Mouse (Mus musculus): Measurements from ENCODE around the gene Bcl2l1.

Gene Bcl2l1

DNA sequence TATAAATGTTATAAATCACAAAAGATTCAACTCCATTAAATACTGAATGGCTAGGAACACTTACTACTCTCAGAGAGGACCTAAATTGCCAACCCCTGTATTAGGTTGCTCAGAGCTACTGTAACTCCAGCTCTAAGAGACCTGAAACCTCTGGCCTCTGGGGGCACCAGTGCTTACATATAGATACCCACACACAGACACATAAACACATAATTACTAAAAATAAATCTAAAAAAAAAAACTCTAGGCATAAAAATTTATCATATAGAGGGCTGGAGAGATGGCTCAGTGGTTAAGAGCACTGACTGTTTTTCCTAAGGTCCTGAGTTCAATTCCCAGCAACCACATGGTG is 30.8 kb downstream of the Bcl2l1 start:
- no peak for DNase-seq

DNA sequence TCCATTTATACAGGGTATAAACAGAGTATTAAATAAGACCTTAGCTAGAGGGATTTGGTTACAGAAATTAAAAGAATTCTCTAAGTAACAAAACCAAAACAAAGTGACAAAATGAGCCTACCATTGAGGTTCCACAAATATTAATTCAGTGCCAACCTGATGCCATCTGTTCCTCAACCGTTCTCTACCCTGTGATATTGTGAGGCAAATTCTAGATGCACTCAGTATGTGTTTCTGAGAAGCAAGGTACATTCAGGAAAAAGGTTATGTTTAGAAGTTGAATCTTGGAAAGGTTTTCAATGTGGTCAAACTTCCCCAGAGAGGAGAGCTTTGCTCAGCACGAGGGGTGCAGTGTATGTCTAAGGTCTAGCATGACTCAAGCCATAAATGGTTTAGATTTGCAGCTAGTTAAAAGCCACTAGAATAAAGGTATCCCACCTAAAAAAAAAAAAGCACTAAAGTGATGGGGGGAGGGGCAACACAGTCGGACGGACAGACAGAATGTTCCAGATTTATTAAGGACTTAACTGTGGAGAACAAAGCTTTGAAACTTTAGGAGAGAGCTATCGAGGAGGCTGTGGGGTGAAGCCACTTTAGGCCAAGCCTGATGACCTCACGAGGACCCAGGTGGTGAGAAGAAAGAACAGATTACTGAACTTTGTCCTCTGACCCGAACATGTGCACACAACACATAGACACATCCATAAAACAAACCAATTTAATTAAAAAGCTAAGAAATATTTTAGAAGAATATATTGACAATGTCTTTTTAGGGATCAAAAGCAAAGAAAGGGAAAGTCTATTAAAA is 31.4 kb downstream of the Bcl2l1 start:
- no peak for DNase-seq

DNA sequence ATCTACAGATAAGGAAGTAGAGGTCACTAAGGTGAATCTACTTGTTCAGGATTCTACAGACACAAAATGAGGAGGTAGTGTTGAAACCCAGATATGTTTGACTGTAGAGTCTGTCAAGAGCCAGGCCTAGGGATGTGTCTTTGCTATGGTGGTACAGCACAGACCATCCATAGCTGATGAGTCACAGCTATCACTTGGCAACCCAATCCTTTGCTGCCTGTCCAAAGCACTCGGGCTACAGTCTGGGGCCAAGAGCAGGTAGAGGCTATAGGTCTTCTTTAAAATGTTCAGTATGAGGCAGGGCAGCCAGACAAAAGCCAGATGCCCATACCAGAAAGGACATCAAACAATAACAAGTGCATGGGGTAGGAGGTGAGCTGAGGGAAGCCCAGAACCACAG is 33.9 kb downstream of the Bcl2l1 start:
- no peak for DNase-seq

DNA sequence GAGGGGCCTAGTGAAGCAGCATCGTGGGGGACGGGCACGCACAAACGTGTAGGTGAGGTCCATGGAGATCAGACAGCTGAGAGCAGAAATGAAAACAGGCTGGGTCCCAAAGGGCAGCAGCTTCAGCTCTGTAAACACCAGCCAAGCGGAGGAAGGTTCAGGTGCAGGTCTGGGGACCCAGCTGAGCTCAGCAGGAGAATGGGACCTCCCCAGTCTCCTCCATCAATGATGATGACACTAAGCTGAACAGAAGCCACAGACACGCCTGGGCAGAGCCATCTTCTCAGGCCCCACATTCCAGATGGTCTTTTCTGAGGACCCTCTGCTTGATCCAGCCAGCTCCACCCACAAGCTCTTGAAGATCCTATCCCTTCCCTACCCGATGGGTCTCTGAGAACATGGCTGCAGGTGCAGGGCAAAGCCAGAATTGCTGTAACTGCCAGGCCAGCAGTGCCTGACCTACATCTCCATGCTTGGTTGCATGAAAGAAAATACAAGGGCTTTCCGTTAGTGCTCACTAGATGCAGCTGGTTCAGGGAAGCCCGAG is 37.2 kb downstream of the Bcl2l1 start:
- DNase-seq: peak; percentile 44 to 49

DNA sequence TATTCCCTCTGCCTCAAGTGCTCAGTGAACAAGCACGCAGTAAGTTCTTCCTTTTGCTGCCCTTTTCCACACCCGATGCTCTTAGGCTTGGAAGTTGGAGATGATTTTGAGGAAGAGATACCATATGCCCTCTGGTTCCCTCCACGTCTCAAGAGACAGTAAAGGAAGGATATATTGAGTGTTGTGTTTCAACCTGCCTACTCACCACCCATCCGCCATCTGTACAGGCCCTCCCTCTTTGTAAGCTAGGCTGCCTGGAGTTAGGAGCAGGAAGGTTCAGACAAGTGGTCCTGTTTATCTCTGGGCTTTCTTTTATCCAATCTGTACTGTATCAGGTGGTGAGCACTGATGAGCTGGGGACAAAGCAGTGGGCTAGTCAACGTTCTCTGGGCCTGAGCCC is 38.1 kb downstream of the Bcl2l1 start:
- DNase-seq: no peak

DNA sequence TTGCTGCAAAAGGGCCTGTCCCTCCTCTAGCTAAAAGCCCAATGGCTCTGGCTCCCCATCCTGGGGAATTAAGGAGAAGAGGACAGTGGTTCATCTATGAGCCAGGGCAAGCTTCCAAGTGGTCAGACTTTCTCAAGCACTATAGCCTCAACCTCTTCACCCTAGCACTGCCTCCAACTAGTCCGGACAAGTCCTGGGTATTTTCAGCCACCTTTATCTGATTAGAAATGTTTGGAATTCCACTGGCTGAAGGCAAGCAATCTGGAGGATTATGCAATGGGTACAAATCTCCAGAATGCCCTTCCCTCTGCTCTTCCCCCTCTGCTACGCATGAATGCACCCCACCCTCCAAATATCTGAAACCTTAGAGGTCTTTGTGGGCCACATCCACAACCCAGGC is 39.1 kb downstream of the Bcl2l1 start:
- DNase-seq: peak; percentile 70 to 90

DNA sequence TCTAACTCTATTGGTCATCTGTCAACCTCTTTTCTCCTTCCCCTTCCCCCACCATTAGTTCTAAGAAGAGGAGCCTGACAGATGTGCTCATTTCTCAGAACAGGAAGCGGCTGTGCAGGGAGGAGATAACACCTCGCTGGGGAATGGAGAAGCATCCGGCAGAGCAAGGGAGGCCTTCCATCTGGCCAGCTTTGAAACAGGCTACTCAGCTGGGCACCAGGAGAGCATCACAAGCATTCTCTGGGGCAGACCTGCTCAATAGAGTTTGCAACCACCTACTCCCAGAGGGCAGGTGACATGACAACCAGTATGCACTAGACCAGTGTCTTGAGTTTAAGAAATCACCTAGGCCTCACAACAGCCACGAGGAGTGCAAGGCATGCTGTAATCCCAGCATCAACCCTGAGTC is 41.9 kb downstream of the Bcl2l1 start:
- peak; percentile 45 to 56 for DNase-seq

DNA sequence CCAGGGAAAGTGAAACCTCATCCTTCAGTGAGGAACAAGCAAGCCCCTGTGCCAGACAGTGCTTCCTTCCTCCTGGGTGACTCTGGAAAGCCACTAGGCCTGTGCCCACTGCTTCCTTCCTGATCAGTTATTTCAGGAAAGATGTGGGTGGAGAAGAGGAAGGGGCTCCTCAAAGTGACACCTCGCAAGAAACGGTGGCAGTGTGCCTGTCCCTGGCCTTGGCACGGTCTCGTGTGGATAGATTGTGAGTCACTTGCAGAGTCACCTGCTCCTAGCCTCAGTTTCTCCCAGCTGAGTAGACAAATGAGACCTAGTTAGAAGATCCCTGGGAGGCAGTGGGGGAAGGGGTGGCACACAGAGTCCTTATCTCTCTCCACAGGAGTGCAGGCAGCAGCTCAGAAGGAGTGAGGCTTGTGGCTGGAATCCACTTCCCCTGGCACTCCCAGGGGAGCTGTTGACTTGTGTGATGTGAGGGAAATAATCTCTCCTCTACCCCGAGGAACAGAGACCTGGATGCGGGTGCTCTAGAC is 42.6 kb downstream of the Bcl2l1 start:
- peak; percentile 47 to 70 for DNase-seq

DNA sequence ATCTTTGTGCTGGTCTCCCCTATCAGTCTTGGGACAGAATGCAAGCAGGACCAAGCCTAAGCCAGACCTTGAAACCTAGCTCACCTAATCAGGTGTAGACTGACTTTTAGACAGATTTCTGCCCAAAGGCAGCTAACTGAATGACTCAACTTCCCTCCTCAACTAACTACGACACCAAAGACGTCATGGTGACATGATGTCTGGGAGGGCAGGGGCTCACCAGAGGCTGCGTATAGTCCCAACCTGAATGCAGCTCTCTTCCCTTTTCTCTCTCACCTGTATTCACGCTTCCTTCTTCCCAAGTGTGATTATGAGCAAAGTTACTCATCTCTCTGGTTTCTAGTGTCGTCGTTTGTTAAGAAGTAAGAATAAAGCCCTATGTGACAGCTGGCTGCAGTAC is 44.0 kb downstream of the Bcl2l1 start:
- no peak for DNase-seq

DNA sequence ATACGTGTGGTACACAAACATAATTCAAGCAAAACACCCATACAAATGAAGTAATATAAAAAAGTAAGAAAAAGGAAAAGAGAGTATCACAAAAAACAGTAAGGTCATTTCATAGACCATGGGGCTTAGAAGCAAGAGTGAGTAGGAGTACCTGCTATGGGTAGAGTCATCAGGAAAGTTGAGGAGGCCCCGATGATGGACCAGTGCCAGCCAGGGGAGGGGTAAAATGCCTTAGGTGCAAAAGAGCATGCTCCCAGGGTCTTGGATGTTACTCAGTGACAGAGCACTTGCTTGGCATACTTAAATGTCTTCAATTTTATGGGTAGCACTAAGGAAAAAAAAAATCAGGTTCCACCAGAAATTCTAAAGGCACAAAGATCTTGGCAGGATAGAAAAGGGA is 44.4 kb downstream of the Bcl2l1 start:
- DNase-seq: peak; percentile 78 to 82

DNA sequence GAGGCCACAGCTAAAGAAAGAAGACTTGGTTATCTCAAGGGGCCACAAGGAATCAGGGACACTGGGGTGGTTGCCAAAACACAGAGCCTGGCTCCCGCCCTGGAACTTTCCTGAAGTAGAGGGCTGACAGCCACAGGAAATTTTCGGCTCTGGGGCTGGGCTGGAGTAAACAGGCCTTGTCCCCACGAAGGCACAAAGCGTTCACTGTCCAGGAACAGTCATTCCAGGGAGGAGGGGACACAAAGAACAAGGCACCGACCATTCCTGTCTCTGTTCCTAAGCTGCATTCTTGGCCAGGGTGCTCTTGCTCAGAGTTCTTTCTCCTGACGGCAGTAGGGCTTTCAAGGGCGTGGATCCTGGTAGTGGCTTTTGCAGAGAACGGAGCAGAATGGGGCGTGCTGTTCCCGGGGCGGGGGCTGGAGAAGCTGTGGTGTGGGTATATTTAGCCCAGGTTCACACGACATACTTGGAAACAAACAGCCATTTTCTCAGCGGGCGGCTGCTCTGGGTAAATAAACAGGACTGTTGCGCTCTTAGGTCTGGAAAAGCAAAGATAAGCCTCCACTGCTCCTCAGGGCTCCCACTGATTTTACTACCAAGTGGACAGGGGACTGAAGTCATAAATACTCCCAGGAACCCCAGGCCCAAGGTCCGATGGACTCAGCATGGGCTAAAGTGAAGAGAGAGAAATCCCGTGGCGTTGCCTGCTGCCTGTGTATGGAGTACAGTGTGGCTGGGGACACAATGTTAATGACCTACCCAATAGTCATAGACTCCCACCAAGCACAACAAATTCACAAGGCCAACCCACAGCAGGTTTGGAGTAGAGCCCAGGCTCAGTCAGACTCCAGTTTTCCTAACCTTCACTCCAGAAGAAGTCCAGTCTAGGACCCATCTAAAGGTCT is 45.8 kb downstream of the Bcl2l1 start:
- peak; percentile 81 to 93 for DNase-seq

DNA sequence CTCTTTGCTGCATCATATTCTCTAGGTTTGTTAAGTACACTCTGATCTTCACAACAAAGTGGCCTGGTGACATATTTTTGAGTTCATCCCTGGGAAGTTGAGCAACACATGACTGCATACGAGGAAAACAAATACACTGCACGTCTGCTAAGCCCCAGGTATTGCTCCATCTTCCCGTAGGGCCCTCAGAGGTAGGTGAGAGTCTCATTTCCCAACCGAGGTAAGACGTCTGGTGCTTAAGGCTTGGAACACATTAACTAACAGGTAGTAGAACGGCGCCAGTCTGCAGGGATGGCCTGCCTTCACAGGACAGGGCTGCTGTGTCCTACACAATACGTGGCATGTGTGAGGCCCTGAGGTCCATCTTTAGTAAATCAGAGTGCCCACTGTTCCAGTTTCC is 46.9 kb downstream of the Bcl2l1 start:
- no peak for DNase-seq

DNA sequence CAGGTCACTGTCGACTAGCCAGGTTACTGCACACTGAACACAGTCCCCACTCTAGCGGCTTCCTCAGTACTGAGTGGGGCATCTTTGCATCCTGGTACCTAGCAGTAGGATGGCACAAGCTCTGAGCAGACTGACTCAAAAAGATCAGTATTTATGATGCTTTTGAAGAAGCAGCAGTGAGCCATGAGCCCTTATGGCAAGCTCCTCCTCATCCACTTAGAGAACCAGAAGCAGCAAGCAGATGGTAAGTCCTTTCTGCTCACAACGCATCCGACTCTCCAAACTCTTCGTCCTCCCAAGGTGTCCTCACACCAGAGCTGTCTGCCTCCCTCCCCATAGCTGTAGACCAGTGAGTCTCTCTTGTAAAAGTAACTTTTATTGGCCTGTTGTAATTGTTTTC is 48.3 kb downstream of the Bcl2l1 start:
- DNase-seq: no peak

DNA sequence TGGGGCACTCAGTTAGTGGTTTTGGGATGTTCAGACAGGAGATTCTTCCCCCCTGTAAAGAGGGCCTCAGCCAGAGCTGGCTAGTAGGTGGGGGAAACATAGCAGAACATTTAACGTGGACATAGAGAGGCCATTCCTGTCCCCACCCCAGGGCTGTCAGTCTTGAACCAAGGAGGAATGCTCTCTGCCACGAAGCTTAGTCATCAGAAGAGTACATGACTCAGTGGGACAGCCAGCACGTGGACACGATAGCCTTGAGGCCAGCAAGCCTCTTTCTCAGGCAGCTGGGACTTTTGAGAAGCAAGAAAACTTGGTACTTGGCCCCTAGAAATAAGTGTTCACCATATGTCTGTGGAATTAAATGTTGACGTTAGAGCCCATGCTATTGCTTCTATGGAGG is 48.9 kb downstream of the Bcl2l1 start:
- DNase-seq: no peak

DNA sequence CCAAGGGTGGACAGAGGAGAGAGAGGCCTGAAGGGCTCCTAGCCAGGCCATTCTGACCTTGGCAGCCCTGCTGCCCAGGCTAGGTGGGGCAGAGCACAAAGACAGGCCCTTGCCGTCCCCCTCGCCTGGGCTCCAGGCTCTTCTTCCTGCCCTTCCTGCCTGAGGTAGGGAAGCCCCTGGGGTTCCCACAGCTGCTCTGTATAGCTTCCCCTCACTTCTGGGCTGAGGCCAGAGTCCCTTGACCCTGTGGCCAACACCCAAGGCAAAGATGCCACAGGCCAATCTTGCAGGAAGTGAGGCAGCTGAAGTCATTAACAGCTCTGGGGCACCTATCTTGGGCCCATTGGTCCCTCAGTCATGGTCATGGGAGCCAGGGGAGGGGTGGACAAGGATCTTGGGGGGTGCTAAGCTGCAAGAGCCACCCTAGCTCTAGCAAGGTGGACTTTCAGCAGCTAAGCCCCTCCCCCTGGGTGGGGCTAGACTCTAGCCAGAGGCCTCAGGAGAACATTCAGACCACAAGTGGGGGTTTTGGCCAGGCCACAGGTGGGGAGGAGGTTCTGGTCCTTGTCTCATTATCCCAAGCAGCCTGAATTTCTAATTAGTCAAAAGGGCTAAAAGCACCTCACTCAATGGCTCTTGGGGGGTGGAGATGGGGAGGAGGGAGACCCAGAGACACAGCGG is 50.4 kb downstream of the Bcl2l1 start:
- peak; percentile 53 to 64 for DNase-seq

DNA sequence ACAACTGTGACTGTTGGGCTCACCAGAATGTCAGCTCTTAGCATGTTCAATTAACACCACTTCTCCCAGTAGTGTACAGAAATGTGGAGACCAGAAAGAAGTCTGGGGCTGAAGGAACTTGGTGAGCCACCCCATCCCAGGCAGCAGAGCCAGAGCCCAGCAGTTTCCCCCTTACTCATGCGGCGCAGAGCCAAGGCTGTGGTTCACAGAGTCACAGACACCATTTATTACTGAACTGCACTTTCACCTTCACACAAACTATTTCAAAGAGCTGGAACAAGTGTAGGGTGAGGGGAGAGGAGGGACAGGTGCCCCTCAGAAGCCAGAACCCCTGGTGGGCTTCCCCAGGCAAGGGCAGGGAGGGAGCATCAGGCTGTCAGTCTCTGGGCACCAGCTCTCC is 51.1 kb downstream of the Bcl2l1 start:
- DNase-seq: no peak

DNA sequence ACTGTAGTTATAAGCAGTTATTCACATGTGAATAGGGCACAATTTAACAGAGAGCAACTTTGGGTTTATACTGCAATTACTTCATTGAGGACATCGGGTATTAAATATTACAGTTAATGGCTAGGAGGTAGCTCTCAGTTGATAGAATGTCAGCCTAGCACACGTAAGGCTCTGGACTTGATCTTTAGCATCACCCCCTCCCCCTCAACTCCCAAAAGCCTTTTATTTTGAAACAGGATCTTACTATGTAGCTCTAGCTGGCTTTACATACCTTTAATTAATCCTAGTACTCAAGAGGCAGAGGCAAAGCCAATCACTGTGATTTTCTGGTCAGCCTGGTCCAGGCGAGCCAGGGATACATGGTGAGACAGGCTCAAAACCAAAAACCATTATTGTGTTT is 54.4 kb downstream of the Bcl2l1 start:
- no peak for DNase-seq

DNA sequence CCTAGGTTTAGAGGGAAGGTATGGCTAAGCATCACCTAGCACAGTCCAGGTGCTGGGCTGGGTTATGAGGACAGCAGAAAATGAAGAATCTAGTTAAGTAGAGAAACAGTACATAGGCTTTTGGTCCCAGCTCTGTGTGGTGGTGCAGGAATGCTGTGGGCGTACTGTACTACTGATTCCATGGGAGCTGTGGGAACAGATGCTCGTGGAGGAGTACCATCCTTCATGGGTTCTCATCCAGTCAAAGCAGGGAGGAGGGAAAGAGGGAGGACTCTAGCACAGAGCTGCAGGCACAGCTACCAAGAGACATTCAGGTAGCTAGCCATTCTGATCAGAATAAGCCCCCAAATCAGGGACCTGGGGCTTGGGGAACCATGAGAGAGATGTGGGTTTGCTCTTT is 55.1 kb downstream of the Bcl2l1 start:
- DNase-seq: no peak

DNA sequence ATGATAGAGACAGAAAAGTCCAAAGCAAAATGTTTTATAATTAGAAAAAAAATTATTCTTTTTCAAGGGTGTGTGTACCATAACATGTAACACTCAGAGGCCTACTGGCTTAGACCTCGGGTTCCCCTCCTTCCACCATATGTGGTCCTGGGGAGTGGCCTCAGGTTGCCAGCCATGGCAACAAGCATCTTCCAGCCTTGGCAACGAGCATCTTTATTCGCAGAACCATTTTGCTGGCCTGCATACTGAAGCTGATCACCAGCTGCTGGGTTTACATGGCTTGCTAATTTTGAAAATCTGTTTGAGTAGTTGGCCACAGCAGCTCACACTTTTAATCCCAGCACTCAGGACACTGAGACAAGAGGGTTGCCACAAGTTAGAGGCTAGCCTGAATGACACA is 55.5 kb downstream of the Bcl2l1 start:
- no peak for DNase-seq

DNA sequence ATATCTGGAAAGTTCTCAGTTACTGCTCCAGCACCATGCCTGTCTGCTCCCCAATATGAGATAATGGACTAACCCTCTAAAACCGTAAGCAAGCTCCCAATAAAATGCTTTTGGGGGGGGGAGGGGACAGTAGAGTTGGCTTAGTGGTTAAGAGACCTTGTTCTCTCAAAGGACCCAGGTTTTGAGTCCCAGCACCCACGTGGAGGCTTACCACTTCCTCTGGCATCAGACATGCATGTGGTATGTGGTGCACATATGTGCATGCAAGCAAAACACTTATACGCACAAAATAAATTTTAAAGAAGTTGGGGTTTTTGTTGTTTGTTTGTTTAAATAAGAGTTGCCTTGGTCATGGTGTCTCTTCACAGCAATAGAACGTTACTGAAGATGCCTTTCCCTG is 56.2 kb downstream of the Bcl2l1 start:
- DNase-seq: no peak

DNA sequence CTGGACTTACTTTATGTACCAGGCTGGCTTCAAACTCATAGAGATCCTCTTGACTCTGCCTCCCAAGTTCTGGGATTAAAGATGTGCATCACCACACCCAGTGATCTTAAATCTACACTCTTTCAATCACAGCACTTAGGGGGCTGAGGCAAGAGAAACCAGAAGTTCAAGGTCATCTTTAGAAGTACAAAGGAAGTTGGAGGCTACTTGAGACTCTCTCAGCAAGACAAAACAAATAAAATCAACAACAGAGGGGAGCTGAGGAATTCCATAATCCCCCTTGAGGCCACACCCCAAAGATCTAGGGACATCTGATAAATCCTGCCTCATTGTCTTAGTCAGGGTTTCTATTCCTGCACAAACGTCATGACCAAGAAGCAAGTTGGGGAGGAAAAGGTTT is 59.3 kb downstream of the Bcl2l1 start:
- no peak for DNase-seq

DNA sequence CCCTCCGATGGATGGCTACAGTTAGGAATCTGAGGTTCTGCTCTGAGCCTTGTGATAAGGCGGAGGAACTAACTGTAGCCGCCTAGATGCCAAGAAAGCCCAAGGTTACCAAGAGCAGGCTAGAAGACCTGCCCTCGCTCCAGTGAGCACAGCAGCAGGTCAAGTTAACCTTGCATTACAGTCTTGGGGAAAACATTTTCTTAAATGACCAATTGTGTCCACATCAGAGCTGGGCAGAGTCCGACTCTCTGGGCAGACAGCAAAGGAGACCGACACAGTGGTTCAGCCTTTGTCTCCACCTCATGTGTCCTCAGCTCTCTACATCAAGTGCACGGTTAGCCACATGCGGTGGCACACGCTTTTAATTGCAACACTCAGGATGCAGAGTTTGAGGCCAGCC is 60.0 kb downstream of the Bcl2l1 start:
- peak; percentile 74 to 87 for DNase-seq

DNA sequence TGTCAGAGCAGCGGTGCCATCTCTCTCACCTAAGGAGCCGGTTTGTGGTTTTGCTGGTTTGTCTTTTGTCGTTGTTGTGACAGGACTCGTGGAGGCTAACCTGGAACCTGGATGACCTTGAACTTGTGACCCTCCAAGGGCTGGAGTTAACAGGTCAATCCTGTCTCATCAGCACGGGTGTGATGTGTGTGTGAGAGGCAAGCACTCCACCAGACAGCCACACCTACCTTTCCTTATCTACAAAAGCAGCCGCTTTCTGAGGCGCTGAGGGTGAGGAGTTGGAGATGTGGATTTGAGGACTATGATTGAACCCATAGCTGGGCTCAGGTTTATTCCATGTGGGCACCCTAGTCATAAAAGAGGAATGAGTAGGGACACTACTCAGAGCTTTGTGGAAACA is 61.9 kb downstream of the Bcl2l1 start:
- DNase-seq: no peak
